Mouse (Mus musculus) A20 (cell line): ENCODE measurements around the gene Fam126a.
"Not testable (repeated sequence)": the region's sequence is repeated elsewhere in the genome, so short reads cannot be mapped to it uniquely, and the experiment has no call there.

Experiments
- DNase-seq: peaks from one replicate; pipeline ENCODE4 v3.0.0-alpha.2; 2011; ENCODE audit warnings: low read depth, low spot score

The Fam126a gene

GRCm38 (mm10) chr5:23902221-23902620 lies 128.3 kb downstream of the Fam126a start:
- DNase-seq: no peak

DNA sequence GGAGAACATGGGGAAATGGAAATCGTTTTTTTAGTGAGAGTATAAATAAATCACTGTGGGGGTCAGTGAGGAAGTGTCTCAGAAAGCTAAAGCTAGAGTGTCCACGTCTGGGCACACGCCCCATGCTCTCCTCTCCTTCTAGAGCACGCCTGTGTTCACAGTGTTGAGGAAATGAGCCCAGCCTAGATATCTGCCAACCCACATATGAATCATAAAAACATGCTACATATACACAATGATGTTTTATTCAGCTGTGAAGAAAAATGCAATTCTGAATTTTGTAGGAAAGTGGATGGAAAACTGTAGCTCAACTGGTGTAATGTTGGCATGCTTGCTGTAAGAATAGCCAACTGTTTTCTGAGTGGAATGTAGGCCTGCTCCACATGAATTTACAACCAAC lies 130.3 kb downstream of the Fam126a start:
- DNase-seq: no peak

GRCm38 (mm10) chr5:23893864-23894771 lies 136.4 kb downstream of the Fam126a start:
- peak; percentile 50 for DNase-seq

- DNase-seq: peak; percentile 13
Measured at GRCm38 (mm10) chr5:23893156-23893863, 137.2 kb downstream of the Fam126a start.

GRCm38 (mm10) chr5:23890734-23891133 lies 139.8 kb downstream of the Fam126a start:
- peak; percentile 58 for DNase-seq

DNA sequence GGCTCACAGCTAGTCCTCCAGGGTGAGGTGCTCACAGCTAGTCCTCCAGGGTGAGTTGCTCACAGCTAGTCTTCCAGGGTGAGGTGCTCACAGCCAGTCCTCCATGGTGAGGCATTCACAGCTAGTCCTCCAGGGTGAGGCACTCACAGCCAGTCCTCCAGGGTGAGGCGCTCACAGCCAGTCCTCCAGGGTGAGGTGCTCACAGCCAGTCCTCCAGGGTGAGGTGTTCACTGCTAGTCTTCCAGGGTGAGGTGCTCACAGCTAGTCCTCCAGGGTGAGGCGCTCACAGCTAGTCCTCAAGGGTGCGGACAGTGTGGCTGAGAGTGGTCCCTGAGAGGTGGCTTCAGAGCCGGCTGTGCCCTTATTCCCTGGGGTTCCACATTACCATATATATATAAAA lies 141.0 kb downstream of the Fam126a start:
- peak; percentile 8 for DNase-seq

- DNase-seq: no peak
Measured at GRCm38 (mm10) chr5:23887111-23887510, 143.4 kb downstream of the Fam126a start.

DNA sequence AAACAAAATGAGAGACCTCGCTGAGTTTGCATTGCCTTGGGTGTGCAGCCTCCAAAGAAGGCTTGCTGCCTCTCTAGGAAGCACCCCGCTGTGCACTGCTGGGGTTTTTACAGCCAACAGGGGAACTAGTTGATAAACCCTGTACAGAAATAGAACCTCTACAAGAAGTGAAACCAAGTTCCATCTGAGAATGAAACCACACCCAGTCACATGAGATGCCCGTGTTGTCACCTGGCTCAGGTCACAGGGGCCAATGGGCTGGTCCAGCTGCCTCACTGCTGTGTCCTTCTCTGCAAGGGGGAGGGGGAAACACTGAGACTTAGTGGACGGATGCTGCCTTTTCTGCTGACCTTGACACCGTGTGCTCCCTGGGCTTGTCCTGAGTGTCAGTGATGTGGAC lies 156.0 kb downstream of the Fam126a start:
- DNase-seq: peak; percentile 83

DNA sequence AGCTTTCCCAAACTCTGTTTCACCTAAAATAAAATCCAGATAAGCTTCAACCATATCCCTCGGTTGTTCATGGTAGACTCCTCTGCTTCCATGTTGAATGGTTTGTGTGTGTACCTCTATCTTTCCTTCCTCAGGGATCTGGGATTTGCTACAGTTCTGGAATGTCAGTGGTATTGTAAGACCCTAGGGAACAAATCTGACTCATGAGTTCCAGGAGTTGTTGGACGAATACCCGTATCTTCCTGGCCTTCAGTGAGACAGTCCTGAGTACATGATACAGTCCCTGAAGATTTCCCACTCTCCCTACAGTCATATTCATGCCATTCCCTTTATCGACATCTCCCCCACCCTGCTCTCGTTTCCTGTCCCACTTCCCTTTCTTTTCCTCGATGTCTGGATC lies 157.9 kb downstream of the Fam126a start:
- DNase-seq: no peak

GRCm38 (mm10) chr5:23871323-23871722 lies 159.2 kb downstream of the Fam126a start:
- DNase-seq: not testable (repeated sequence)

GRCm38 (mm10) chr5:23865941-23866340 lies 164.5 kb downstream of the Fam126a start:
- no peak for DNase-seq
